Mouse (Mus musculus) neural tube, embryonic 15.5 days (tissue): ENCODE measurements around the gene Dars2. TPM values are rescaled to one million over a fixed set of nuclear protein-coding genes. Genes with fewer than 3 reads are reported as not detected.
"Not testable (repeated sequence)": the region's sequence is repeated elsewhere in the genome, so short reads cannot be mapped to it uniquely, and the experiment has no call there.

ENCODE experiments used
- ATAC-seq: fragments of 200-750 bp; cut with Nextera tagmentation; 2 replicates; pipeline ENCODE4 v1.8.0; 2017; ENCODE audit warnings: mild to moderate bottlenecking, moderate TSS enrichment, moderate library complexity; ENCODE audit not compliant: low FRiP score
- H3K27ac ChIP-seq: fragments of 300-500 bp; sonication (generic); replicated peaks from 2 replicates; pipeline ENCODE4 v1.5.1; 2015; ENCODE audit warnings: mild to moderate bottlenecking, inconsistent platforms
- H3K27me3 ChIP-seq: fragments of 300-500 bp; sonication (generic); replicated peaks from 2 replicates; pipeline ENCODE4 v1.6.1; 2015; ENCODE audit warnings: inconsistent platforms
- H3K36me3 ChIP-seq: fragments of 300-500 bp; sonication (generic); 2 replicates; pipeline ENCODE4 v1.6.1; 2015; ENCODE audit warnings: inconsistent platforms
- H3K4me1 ChIP-seq: fragments of 300-500 bp; sonication (generic); 2 replicates; pipeline ENCODE4 v1.6.1; 2015; ENCODE audit warnings: inconsistent platforms
- H3K4me2 ChIP-seq: fragments of 300-500 bp; sonication (generic); 2 replicates; pipeline ENCODE4 v1.6.1; 2015; ENCODE audit warnings: inconsistent platforms, mild to moderate bottlenecking, moderate library complexity
- H3K4me3 ChIP-seq: fragments of 300-500 bp; sonication (generic); replicated peaks from 2 replicates; pipeline ENCODE4 v1.5.1; 2015; ENCODE audit warnings: mild to moderate bottlenecking, inconsistent platforms
- H3K9ac ChIP-seq: fragments of 300-500 bp; sonication (generic); replicated peaks from 2 replicates; pipeline ENCODE4 v1.6.1; 2015; ENCODE audit warnings: mild to moderate bottlenecking, inconsistent platforms
- H3K9me3 ChIP-seq: fragments of 300-500 bp; sonication (generic); replicated peaks from 2 replicates; pipeline ENCODE4 v1.6.1; 2016; ENCODE audit warnings: inconsistent platforms
- WGBS: fragments of 180-500 bp; shearing (Covaris S2); methylation state at CpG from one replicate; pipeline ENCODE4 v1.1.7; 2015; ENCODE audit warnings: mixed read lengths; 5-methylcytosine and 5-hydroxymethylcytosine counted together
- polyA plus RNA-seq: library from polyadenylated mRNA; unstranded; fragments of >200 nt; fragmentation: Nextera tagmentation; extraction: Ambion mirVana; gene quantifications from 2 replicates; pipeline ENCODE4 v1.2.1, GENCODE M21; 2015

Dars2 gene
- polyA plus RNA-seq, 1 experiment from 2014 or later = 23.2 TPM

- Histone ChIP-seq H3K36me3 (peaks cover 40% of the 10 kb centered on the region), H3K4me3 (peak within 1 kb of the TSS; percentile 77), H3K4me1 (peaks cover 49% of the 10 kb centered on the region), H3K9ac (peak within 1 kb of the TSS; percentile 85), H3K4me2 (peak within 1 kb of the TSS; percentile 81), H3K27ac (peak within 1 kb of the TSS; percentile 95), H3K9me3 (no peaks in the 10 kb centered on the region), H3K27me3 (no peaks in the 10 kb centered on the region)
- under 1% methylated on average over 59 of the region's 76 CpGs for WGBS
- peak; percentile 96 for ATAC-seq
Observed at GRCm38 (mm10) chr1:161034435-161035280, 35.8 kb downstream of the Dars2 start, which contains the start of gene Zbtb37. Zbtb37 (minus strand) TSS chr1:161034849.

DNA sequence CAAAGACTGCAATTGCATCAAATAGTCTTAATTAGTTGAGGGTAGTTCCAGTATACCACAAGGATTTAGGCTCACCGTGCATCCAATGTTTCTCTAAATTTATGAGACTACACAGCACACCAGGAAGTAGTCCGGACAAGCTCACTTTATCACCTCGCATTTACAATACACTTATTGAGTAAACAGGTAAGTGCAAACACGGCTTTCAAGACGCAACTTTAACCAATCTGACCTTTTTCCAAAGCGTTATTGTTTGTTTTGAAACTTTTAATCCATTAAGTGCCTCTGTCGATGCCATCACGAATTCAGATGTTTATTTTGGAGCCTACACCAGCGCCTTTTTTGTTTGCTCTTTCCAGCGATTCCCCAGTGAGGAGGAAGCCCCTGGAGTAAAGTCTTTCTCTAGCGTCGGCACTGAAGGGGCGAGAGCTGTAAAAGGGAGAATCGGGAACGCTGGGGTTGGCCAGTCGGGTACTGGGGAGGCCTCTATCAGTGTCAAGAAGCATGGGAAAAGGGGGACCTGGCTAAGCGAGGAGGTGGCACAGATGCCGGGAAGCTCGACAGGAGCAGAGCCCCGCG is 36.5 kb downstream of the Dars2 start:
- no peaks in the 10 kb centered on the region for H3K9me3 ChIP-seq
- H3K4me3 ChIP-seq = peak overlapping the region; percentile 77
- peak overlapping the region; percentile 95 for H3K27ac ChIP-seq
- H3K4me2 ChIP-seq = peak overlapping the region; percentile 73
- no peak for ATAC-seq
- peaks cover 45% of the 10 kb centered on the region for H3K4me1 ChIP-seq
- H3K27me3 ChIP-seq = no peaks in the 10 kb centered on the region
- peak overlapping the region; percentile 85 for H3K9ac ChIP-seq
- H3K36me3 ChIP-seq = peaks cover 36% of the 10 kb centered on the region
- under 1% methylated on average over 21 of the region's 21 CpGs for WGBS

DNA sequence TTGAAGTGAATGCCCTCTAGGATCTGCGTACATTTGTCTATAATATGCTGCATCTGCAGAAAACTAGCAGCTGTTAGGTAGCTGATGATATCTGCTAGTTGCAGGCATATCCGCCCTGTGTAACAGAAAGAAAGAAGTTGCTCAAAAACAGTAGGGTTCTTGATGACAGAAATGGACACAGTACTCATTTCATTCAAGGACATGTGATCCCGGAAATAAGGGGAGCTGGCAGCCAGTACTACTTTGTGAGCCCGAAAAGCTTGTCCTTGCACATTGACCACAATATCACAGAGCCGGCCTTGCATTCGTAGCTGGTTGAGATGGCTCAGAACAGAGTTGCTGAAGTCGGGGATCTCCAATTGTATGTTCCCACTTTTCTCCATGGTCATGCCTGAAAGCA is 38.1 kb downstream of the Dars2 start:
- H3K27ac ChIP-seq = no peak overlapping the region
- 93% methylated on average over 7 of the region's 7 CpGs for WGBS
- no peaks in the 10 kb centered on the region for H3K9me3 ChIP-seq
- peaks cover 25% of the 10 kb centered on the region for H3K36me3 ChIP-seq
- H3K4me1 ChIP-seq = peaks cover 35% of the 10 kb centered on the region
- H3K9ac ChIP-seq = no peak overlapping the region
- H3K4me2 ChIP-seq = no peak overlapping the region
- H3K4me3 ChIP-seq = no peak overlapping the region
- no peaks in the 10 kb centered on the region for H3K27me3 ChIP-seq
- no peak for ATAC-seq

DNA sequence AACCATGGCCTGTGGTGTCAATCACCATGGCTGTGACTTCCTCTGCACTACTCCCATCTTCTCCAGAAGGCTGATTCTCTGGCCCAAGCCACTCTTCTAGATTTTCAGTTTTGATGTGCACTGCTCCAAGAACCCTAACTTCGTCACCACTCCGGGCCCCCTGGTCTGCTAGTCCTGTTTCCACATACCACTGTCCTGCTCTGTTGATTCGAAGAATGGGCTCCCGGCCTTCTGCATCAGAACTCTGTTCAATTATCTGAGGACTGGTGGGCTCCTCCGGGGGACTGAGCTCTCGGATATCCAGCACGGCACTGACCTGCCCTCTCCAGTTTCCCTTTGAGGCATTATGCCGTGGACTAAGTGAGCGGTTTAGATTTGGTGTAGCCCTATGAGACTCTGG is 38.6 kb downstream of the Dars2 start:
- Histone ChIP-seq H3K9me3 (no peaks in the 10 kb centered on the region), H3K27me3 (no peaks in the 10 kb centered on the region), H3K36me3 (peaks cover 28% of the 10 kb centered on the region), H3K4me3 (no peak overlapping the region), H3K9ac (no peak overlapping the region), H3K27ac (no peak overlapping the region), H3K4me2 (no peak overlapping the region), H3K4me1 (peaks cover 32% of the 10 kb centered on the region)
- whole genome bisulfite sequencing = 94% methylated on average over 9 of the region's 9 CpGs
- ATAC-seq = no peak

- WGBS = 95% methylated on average over 3 of the region's 3 CpGs
- H3K4me3 ChIP-seq = no peak overlapping the region
- no peaks in the 10 kb centered on the region for H3K9me3 ChIP-seq
- no peaks in the 10 kb centered on the region for H3K27me3 ChIP-seq
- H3K4me2 ChIP-seq = no peak overlapping the region
- peaks cover 24% of the 10 kb centered on the region for H3K4me1 ChIP-seq
- no peak for ATAC-seq
- H3K36me3 ChIP-seq = peaks cover 33% of the 10 kb centered on the region
- no peak overlapping the region for H3K9ac ChIP-seq
- H3K27ac ChIP-seq = no peak overlapping the region
Observed at GRCm38 (mm10) chr1:161030058-161030457, 40.4 kb downstream of the Dars2 start.

GRCm38 (mm10) chr1:161028427-161028826 is 42.0 kb downstream of the Dars2 start:
- H3K4me2 ChIP-seq, H3K4me3 ChIP-seq, ATAC-seq, H3K9ac ChIP-seq, H3K27me3 ChIP-seq, H3K27ac ChIP-seq, H3K9me3 ChIP-seq: not testable (repeated sequence)
- 93% methylated on average over 1 of the region's 1 CpGs for WGBS
- Histone ChIP-seq H3K36me3 (peaks cover 33% of the 10 kb centered on the region), H3K4me1 (peaks cover 16% of the 10 kb centered on the region)

DNA sequence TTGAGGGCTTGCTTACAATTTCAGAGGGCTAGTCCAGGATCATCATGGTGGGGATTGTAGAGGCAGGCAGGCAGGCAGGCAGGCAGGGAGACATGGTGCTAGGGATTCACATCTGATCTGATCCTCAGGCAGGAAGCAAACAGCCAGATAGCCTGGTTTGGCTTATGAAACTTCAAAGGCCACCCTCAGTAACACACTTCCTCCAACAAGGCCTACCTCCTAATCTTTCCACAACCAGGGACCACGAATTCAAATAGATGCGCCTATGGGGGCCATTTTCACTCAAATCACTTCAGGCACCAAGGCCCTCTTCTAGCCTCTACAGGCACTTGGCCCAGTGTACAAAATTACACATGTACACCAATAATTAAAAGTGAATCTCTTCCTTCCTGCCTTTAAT is 43.3 kb downstream of the Dars2 start:
- Histone ChIP-seq H3K9me3 (no peaks in the 10 kb centered on the region), H3K27ac (no peak overlapping the region), H3K36me3 (peaks cover 29% of the 10 kb centered on the region), H3K27me3 (no peaks in the 10 kb centered on the region), H3K9ac (no peak overlapping the region), H3K4me2 (no peak overlapping the region), H3K4me3 (no peak overlapping the region), H3K4me1 (peaks cover 8% of the 10 kb centered on the region)
- 89% methylated on average over 2 of the region's 2 CpGs for WGBS
- ATAC-seq = no peak

DNA sequence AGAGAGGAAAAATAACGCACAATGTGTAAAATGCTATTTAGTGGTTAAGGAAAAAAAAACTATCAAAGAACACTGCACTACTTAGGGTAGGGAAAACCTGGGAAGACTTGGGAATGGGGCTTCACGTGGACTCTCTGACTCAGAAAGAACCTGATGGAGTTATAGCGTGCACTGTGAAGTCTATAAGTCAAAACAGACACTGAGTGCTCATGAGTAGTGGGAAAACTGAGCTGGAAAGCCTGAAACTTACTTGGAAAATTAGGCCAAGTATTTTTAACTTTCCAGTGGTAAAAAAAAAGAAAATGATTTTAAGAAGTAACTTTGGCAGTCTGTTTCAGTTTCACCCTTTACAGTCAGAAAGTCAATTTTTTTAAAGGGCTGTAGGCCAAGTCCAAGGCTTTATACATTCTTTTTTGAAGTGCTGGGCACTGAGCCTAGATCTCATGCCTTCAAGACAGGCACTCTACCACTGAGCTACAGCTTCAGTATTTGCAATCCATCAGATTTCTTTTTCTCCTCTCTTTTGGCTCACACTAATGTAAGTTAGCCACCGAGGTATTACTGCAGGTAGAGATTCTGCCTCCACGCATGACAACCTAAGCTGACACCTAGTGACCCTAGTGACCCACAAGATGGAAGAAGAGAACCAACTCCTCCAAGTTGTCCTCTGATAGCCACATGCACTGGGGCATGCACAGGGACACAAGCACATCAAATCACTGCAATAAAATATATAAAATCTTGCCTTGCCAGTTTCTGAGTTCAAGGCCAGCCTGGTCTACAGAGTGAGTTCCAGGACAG is 44.8 kb downstream of the Dars2 start:
- Histone ChIP-seq H3K9ac (no peak overlapping the region), H3K4me1 (no peaks in the 10 kb centered on the region), H3K36me3 (peaks cover 23% of the 10 kb centered on the region), H3K4me2 (no peak overlapping the region), H3K27me3 (no peaks in the 10 kb centered on the region), H3K27ac (no peak overlapping the region), H3K9me3 (no peaks in the 10 kb centered on the region), H3K4me3 (no peak overlapping the region)
- 91% methylated on average over 5 of the region's 5 CpGs for WGBS
- ATAC-seq = no peak

DNA sequence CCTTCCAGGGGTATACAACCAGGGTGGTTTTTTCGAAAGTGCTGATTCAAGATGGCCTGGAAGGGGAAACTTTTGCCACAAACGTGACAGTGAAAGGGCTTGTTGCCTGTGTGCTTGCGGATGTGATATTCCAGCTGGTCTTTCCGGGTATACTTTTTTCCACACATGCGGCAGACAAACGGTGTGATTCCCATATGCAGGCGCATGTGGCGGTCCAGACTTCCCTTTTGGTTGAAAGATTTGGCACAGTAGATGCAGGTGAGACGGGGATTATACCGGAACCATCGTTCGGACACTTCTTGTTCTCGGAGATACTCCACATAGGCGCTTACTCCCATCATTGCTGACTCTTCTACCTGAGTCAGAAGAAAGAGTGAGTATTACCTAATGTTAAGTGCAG is 50.4 kb downstream of the Dars2 start:
- H3K4me3 ChIP-seq = no peak overlapping the region
- no peaks in the 10 kb centered on the region for H3K9me3 ChIP-seq
- 95% methylated on average over 14 of the region's 14 CpGs for WGBS
- no peak overlapping the region for H3K27ac ChIP-seq
- H3K9ac ChIP-seq = no peak overlapping the region
- no peaks in the 10 kb centered on the region for H3K27me3 ChIP-seq
- H3K4me2 ChIP-seq = no peak overlapping the region
- H3K4me1 ChIP-seq = no peaks in the 10 kb centered on the region
- H3K36me3 ChIP-seq = peaks cover 30% of the 10 kb centered on the region
- ATAC-seq = no peak

GRCm38 (mm10) chr1:161016378-161016777 is 54.1 kb downstream of the Dars2 start:
- Histone ChIP-seq H3K4me3 (no peak overlapping the region), H3K4me1 (no peaks in the 10 kb centered on the region), H3K36me3 (peaks cover 37% of the 10 kb centered on the region), H3K9ac (no peak overlapping the region), H3K9me3 (no peaks in the 10 kb centered on the region), H3K27ac (no peak overlapping the region), H3K27me3 (no peaks in the 10 kb centered on the region), H3K4me2 (no peak overlapping the region)
- ATAC-seq = no peak
- 87% methylated on average over 2 of the region's 2 CpGs for WGBS

DNA sequence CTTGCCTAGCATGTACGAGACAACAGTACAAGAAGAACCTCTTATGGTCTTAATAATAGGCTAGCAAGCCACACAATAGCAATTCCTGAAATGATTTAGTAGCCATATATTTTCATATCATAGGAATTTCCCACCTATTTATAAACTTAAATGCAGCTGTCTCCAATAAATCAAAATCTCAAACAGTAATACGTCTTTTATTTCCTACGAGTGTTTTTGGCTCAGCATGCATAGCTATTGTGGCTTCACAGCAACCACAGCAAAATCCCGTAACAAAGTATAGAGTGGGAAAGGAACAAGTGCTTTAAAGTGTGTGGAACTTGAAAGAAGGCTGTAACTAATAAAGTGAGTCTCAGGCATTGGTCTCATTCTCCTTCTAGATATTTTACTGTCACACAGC is 60.0 kb downstream of the Dars2 start:
- no peak for ATAC-seq
- H3K36me3 ChIP-seq = peaks cover 22% of the 10 kb centered on the region
- WGBS = 84% methylated on average over 4 of the region's 4 CpGs

More for the DNA sequence above, 60.0 kb downstream of the Dars2 start:
- no peaks in the 10 kb centered on the region for H3K27me3 ChIP-seq
- no peak overlapping the region for H3K9ac ChIP-seq
- H3K4me1 ChIP-seq = no peaks in the 10 kb centered on the region
- no peaks in the 10 kb centered on the region for H3K9me3 ChIP-seq
- H3K27ac ChIP-seq = no peak overlapping the region
- no peak overlapping the region for H3K4me2 ChIP-seq
- no peak overlapping the region for H3K4me3 ChIP-seq
